Mouse (Mus musculus) brown adipose tissue, adult 24 weeks (tissue): Measurements from ENCODE around the gene 9530003J23Rik. TPM values are rescaled to one million over a fixed set of nuclear protein-coding genes. Genes with fewer than 3 reads are reported as not detected.
A peak's percentile ranks its signal among the peaks of the same experiment; 100 is the strongest.
"Not testable (repeated sequence)": the region's sequence is repeated elsewhere in the genome, so short reads cannot be mapped to it uniquely, and the experiment has no call there.

Experiments
- H3K27ac ChIP-seq: fragments of 200-500 bp; replicated peaks from 2 replicates; pipeline ENCODE4 v1.5.1; 2012; ENCODE audit warnings: low read depth, mild to moderate bottlenecking, low read length
- H3K4me1 ChIP-seq: fragments of 200-500 bp; 2 replicates; pipeline ENCODE4 v1.6.1; 2012; ENCODE audit warnings: low read length, mixed read lengths; ENCODE audit not compliant: control insufficient read depth, insufficient read depth, insufficient read length
- H3K4me3 ChIP-seq: fragments of 200-500 bp; 2 replicates; pipeline ENCODE4 v1.5.1; 2012; ENCODE audit warnings: low read depth, mild to moderate bottlenecking, low read length, moderate library complexity; ENCODE audit not compliant: insufficient read depth
- polyA plus RNA-seq: library from polyadenylated mRNA; stranded (reverse); fragments of >200 nt; gene quantifications from 2 replicates; pipeline ENCODE4 v1.2.4, GENCODE M21; 2012; ENCODE audit not compliant: missing spikeins, insufficient read depth, insufficient read length

Gene 9530003J23Rik
- polyA plus RNA-seq, 1 experiment = not detected

- H3K4me1 ChIP-seq, H3K27ac ChIP-seq, H3K4me3 ChIP-seq: not testable (repeated sequence)
Measured at GRCm38 (mm10) chr10:117274645-117275044, 36.1 kb upstream of the 9530003J23Rik start.

GRCm38 (mm10) chr10:117272023-117272422, 33.5 kb upstream of the 9530003J23Rik start:
- Histone ChIP-seq H3K4me3 (no peak overlapping the region), H3K4me1 (no peaks in the 10 kb centered on the region), H3K27ac (no peak overlapping the region)

- Histone ChIP-seq H3K27ac (no peak overlapping the region), H3K4me1 (no peaks in the 10 kb centered on the region), H3K4me3 (no peak overlapping the region)
Measured at GRCm38 (mm10) chr10:117259870-117260269, 21.4 kb upstream of the 9530003J23Rik start.

GRCm38 (mm10) chr10:117235866-117236265, 2.6 kb downstream of the 9530003J23Rik start:
- Histone ChIP-seq H3K4me3 (no peak overlapping the region), H3K4me1 (no peaks in the 10 kb centered on the region), H3K27ac (no peak overlapping the region)

- Histone ChIP-seq H3K4me1 (no peaks in the 10 kb centered on the region), H3K27ac (no peak overlapping the region), H3K4me3 (no peak overlapping the region)
Measured at GRCm38 (mm10) chr10:117234825-117235224, 3.7 kb downstream of the 9530003J23Rik start.

GRCm38 (mm10) chr10:117229826-117230225, 8.7 kb downstream of the 9530003J23Rik start:
- Histone ChIP-seq H3K4me1 (no peaks in the 10 kb centered on the region), H3K27ac (no peak overlapping the region), H3K4me3 (no peak overlapping the region)

GRCm38 (mm10) chr10:117226002-117226401, 12.5 kb downstream of the 9530003J23Rik start:
- Histone ChIP-seq H3K4me1 (no peaks in the 10 kb centered on the region), H3K4me3 (no peak overlapping the region), H3K27ac (no peak overlapping the region)

GRCm38 (mm10) chr10:117225094-117225493, 13.4 kb downstream of the 9530003J23Rik start:
- no peak overlapping the region for H3K4me3 ChIP-seq
- 0 out of 2 replicates have a peak overlapping the region, but pooled peaks have one; percentile 1 for H3K27ac ChIP-seq

GRCm38 (mm10) chr10:117224102-117224990, 14.2 kb downstream of the 9530003J23Rik start, which contains the start of gene Yeats4:
TSS of gene Yeats4 (minus strand) at chr10:117224507.
- Histone ChIP-seq H3K4me3 (peak within 1 kb of the TSS; percentile 95), H3K27ac (peak within 1 kb of the TSS; percentile 97), H3K4me1 (no peaks in the 10 kb centered on the region)

More at GRCm38 (mm10) chr10:117225094-117225493, 13.4 kb downstream of the 9530003J23Rik start:
- no peaks in the 10 kb centered on the region for H3K4me1 ChIP-seq

GRCm38 (mm10) chr10:117223758-117224101, 14.8 kb downstream of the 9530003J23Rik start:
- Histone ChIP-seq H3K4me1 (no peaks in the 10 kb centered on the region), H3K27ac (no peak overlapping the region), H3K4me3 (peak overlapping the region; percentile 95)

- Histone ChIP-seq H3K4me1 (no peaks in the 10 kb centered on the region), H3K27ac (no peak overlapping the region), H3K4me3 (no peak overlapping the region)
Measured at GRCm38 (mm10) chr10:117222821-117223220, 15.7 kb downstream of the 9530003J23Rik start.

- no peaks in the 10 kb centered on the region for H3K4me1 ChIP-seq
- H3K4me3 ChIP-seq = no peak overlapping the region
- H3K27ac ChIP-seq = no peak overlapping the region
Measured at GRCm38 (mm10) chr10:117218351-117218750, 20.2 kb downstream of the 9530003J23Rik start.

- Histone ChIP-seq H3K4me3 (no peak overlapping the region), H3K27ac (no peak overlapping the region), H3K4me1 (no peaks in the 10 kb centered on the region)
Measured at GRCm38 (mm10) chr10:117217246-117217840, 21.2 kb downstream of the 9530003J23Rik start.

GRCm38 (mm10) chr10:117216793-117217192, 21.7 kb downstream of the 9530003J23Rik start:
- H3K4me3 ChIP-seq = no peak overlapping the region
- no peak overlapping the region for H3K27ac ChIP-seq
- H3K4me1 ChIP-seq = no peaks in the 10 kb centered on the region

- no peaks in the 10 kb centered on the region for H3K4me1 ChIP-seq
- no peak overlapping the region for H3K4me3 ChIP-seq
- H3K27ac ChIP-seq = no peak overlapping the region; the same call in 1 of the 2 replicates
Measured at GRCm38 (mm10) chr10:117216132-117216495, 22.4 kb downstream of the 9530003J23Rik start.
